Mouse (Mus musculus): ENCODE measurements around the gene Lamtor3.
"Not testable (repeated sequence)": the region's sequence is repeated elsewhere in the genome, so short reads cannot be mapped to it uniquely, and the experiment has no call there.

Gene Lamtor3

GRCm38 (mm10) chr3:137918172-137918931 lies at the start of gene Lamtor3:
TSS of gene Lamtor3 (plus strand) at chr3:137918506.
- peak; percentile 60 to 82 for DNase-seq (ENCODE audit: low spot score in 2 of 2)

- DNase-seq (ENCODE audit: low spot score in 2 of 2), result no peak
Measured at GRCm38 (mm10) chr3:137869395-137869794, 48.9 kb upstream of the Lamtor3 start.

GRCm38 (mm10) chr3:137879313-137879712 lies 39.0 kb upstream of the Lamtor3 start:
- no peak for DNase-seq (ENCODE audit: low spot score in 2 of 2)

GRCm38 (mm10) chr3:137880109-137880748 lies 38.1 kb upstream of the Lamtor3 start:
- no peak for DNase-seq (ENCODE audit: low spot score in 2 of 2)

- DNase-seq (ENCODE audit: low spot score in 2 of 2), result no peak
Measured at GRCm38 (mm10) chr3:137881093-137881492, 37.2 kb upstream of the Lamtor3 start.

GRCm38 (mm10) chr3:137887961-137888360 lies 30.3 kb upstream of the Lamtor3 start:
- DNase-seq (ENCODE audit: low spot score in 2 of 2), result no peak

GRCm38 (mm10) chr3:137891089-137891488 lies 27.2 kb upstream of the Lamtor3 start:
- no peak for DNase-seq (ENCODE audit: low spot score in 2 of 2)

- no peak for DNase-seq (ENCODE audit: low spot score in 2 of 2)
Measured at GRCm38 (mm10) chr3:137892118-137892517, 26.2 kb upstream of the Lamtor3 start.

- no peak for DNase-seq (ENCODE audit: low spot score in 2 of 2)
Measured at GRCm38 (mm10) chr3:137893789-137894188, 24.5 kb upstream of the Lamtor3 start.

- no peak for DNase-seq (ENCODE audit: low spot score in 2 of 2)
Measured at GRCm38 (mm10) chr3:137895196-137895595, 23.1 kb upstream of the Lamtor3 start.

- DNase-seq (ENCODE audit: low spot score in 2 of 2), result no peak
Measured at GRCm38 (mm10) chr3:137896386-137896785, 21.9 kb upstream of the Lamtor3 start.

- DNase-seq (ENCODE audit: low spot score in 2 of 2), result no peak
Measured at GRCm38 (mm10) chr3:137896867-137897266, 21.4 kb upstream of the Lamtor3 start.

GRCm38 (mm10) chr3:137897685-137898084 lies 20.6 kb upstream of the Lamtor3 start:
- no peak for DNase-seq (ENCODE audit: low spot score in 2 of 2)

- DNase-seq (ENCODE audit: low spot score in 2 of 2), result no peak
Measured at GRCm38 (mm10) chr3:137900149-137900548, 18.2 kb upstream of the Lamtor3 start.

GRCm38 (mm10) chr3:137913093-137913492 lies 5.2 kb upstream of the Lamtor3 start:
- DNase-seq (ENCODE audit: low spot score in 2 of 2), result no peak

- DNase-seq (ENCODE audit: low spot score in 2 of 2), result not testable (repeated sequence)
Measured at GRCm38 (mm10) chr3:137914567-137914966, 3.7 kb upstream of the Lamtor3 start.

- DNase-seq (ENCODE audit: low spot score in 2 of 2), result no peak
Measured at GRCm38 (mm10) chr3:137917694-137918171, 573 bp upstream of the Lamtor3 start.

- no peak for DNase-seq (ENCODE audit: low spot score in 2 of 2)
Measured at GRCm38 (mm10) chr3:137918932-137919311, 616 bp downstream of the Lamtor3 start.

GRCm38 (mm10) chr3:137919398-137919797 lies 1.1 kb downstream of the Lamtor3 start:
- DNase-seq (ENCODE audit: low spot score in 2 of 2), result no peak

GRCm38 (mm10) chr3:137920594-137920993 lies 2.3 kb downstream of the Lamtor3 start:
- DNase-seq (ENCODE audit: low spot score in 2 of 2), result no peak

GRCm38 (mm10) chr3:137927010-137927409 lies 8.7 kb downstream of the Lamtor3 start:
- no peak for DNase-seq (ENCODE audit: low spot score in 2 of 2)

- no peak for DNase-seq (ENCODE audit: low spot score in 2 of 2)
Measured at GRCm38 (mm10) chr3:137929940-137930339, 11.6 kb downstream of the Lamtor3 start.

- no peak for DNase-seq (ENCODE audit: low spot score in 2 of 2)
Measured at GRCm38 (mm10) chr3:137932748-137933147, 14.4 kb downstream of the Lamtor3 start.
